Mouse (Mus musculus) thymus, postnatal 14 days (tissue): ENCODE measurements around the gene Olfr800.

Experiments
- DNase-seq: peaks from one replicate; pipeline ENCODE4 v3.0.0; 2021

Olfr800 gene

DNA sequence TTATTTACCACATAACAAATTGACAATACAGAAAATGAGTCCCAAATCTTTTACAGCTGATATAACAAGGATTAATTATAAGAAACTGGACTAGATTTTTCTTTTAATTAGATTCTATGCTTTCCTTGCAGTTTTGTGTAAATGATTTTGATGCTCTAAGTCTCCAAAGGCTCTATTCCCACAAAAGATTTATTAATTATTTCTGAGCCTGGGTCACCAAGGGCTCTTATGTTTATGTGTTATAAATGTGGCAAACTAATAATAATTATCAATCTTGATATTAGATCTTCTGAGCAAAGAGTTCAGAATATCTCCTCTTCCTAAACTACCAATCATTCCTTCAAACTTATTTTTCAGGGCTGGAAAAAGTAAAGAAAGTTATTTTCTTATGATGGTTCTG is at the start of gene Olfr800:
Olfr800 (plus strand) TSS at position 301 of the 400 bp plus-strand sequence.
- DNase-seq = no peak

DNA sequence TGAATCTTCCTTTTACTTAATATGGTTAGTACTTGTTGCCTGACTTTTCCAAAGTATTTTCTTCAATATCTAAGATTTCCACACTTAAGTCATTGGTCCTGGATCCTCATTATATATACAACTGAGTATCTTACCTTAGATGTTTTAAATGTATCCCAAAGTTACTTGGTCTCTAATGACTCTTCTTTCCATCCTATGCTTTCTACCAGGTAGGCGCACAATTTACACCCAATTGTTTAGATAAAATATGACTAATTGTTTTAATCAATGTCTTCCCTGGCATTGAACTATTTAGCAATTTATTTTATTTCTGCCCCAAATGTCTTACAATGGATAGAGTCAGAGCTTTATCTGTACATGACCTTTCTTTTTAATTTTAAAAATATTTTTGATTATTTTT is 45.0 kb upstream of the Olfr800 start, which contains the start of gene Olfr796:
Olfr796 (minus strand) TSS at position 101 of the 400 bp plus-strand sequence.
- DNase-seq = no peak

DNA sequence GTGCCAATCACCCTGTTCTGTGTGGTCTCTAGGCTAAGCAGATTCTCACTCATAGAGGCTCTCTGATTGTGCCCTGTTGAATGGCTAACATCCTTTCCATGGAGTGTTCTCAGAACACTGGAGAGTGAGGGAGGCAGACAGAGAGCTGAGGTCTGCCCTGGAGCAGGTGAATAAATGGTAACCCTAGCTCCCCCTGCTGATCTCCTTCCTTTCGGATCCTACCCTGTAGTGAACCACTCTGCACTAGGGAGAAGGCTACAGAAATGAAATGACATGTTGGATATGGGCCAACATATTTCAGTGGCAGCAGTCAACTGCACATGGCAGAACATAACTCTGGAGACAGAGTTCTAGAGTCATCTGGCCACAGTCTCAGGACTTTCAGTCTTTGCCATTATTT is 35.8 kb upstream of the Olfr800 start:
- no peak for DNase-seq

DNA sequence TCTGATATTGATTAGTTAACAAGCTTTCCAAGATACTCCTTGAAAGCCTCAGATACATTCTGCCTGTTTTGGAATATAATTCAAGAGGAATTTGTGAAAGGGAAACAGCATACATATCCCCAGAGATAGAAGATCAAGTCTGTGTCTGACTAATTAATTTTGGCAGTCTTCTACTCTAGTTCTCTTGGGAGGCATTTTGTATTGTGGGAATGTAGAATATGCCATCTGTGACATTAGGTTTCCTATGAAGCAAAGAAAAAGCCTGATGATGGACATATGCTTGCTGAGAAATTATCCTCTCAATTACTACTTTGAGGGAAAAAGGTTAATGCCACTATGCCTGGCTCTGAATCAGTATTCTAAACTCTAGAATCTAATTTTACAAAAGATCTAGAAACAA is 34.2 kb upstream of the Olfr800 start:
- no peak for DNase-seq

DNA sequence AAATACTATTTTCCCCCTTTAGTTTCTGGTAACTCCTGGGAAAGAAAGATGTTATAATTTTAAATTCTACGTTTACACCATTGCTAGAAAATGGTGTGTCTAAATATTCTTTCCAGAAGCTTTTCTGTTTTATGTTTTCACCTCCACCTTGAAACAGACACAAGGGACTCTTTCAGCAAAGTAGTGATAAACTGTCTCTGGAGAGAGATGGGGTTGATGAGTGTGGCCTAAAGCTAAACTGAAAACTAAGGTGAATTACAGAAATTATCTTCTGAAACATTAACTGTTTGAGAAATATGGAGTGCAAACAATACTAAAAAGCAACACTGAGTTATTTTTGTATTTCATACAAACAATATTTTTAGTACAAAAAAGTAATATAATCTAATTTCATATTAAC is 29.7 kb upstream of the Olfr800 start, which contains the start of gene Olfr798:
Olfr798 (minus strand) TSS at position 101 of the 400 bp plus-strand sequence.
- DNase-seq = no peak

DNA sequence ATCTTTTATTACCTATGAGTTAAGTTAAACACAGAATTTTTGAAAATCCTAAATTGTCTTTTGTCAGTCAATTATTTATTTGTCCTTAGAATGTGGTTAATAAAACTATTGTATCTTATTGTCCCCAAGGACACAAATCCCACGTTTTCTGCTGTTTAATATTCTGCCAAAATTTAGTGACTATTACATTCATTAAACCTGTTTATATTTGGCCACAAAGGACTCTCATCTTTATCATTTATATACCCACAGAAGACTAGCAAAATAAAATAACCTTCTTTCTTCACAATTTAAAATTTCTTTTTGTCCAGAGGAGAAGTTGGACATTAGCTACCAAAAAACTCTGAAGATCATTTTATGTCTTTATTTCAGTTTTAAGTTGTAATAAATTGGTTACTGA is 20.3 kb upstream of the Olfr800 start, which contains the start of gene Olfr799:
Olfr799 (plus strand) TSS at position 301 of the 400 bp plus-strand sequence.
- DNase-seq = no peak

DNA sequence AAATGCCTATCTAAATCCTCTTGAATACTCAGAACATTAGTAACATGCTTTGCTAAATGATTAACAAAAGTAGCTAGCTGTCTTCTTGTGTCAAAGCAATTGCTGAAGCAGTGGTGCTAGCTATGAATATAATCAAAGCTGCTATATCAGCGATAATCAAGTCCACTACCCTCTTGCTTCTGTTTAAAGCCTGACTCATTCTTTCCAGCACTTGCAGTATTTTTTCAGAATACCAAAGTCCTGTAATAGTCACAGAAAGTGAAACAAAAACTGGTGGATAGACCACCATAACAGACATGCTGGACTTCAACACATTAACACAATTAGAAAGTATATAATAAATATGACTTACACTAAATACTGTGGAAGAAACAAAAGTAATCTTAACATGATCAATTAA is 5.7 kb upstream of the Olfr800 start:
- DNase-seq = no peak

DNA sequence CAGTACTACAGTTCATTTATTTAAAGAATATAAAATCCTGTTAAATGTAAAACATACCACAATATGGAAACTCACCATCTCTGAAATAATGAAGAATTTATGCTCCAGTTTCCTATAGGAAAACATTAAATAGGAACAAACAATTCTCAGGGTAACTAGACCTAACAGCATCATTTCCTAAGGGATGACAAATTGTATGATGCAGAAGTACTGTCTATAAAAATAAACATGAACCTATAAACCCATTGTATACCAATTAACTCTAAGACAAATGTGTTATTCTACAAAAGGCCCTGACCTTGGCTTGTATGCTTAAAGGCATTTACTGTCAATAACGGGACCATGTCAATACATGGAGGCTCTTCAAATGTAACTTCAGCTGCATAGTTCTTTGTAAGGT is 16.3 kb downstream of the Olfr800 start, which contains the start of gene Olfr801:
Olfr801 (minus strand) TSS at position 101 of the 400 bp plus-strand sequence.
- DNase-seq = no peak

DNA sequence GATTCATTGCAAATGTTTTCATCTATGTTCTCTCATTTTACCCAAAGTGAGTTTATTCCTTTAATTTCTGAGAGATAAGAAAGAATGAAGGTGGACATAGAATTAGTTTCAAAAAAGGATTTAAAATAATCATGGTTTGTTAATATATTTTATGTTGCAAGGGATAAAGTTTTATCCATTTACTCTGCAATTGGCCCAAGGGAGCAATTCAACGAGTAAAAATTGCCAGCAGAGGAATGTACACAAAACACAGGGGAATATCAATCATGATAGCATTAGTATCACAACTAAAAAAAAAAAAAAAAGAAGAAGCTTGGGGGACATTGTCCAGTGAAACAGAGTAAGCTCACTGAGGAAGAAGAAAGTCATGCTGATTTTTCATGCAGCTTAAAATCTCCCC is 30.6 kb downstream of the Olfr800 start, which contains the start of gene Olfr802:
Olfr802 (minus strand) TSS at position 101 of the 400 bp plus-strand sequence.
- DNase-seq = no peak

DNA sequence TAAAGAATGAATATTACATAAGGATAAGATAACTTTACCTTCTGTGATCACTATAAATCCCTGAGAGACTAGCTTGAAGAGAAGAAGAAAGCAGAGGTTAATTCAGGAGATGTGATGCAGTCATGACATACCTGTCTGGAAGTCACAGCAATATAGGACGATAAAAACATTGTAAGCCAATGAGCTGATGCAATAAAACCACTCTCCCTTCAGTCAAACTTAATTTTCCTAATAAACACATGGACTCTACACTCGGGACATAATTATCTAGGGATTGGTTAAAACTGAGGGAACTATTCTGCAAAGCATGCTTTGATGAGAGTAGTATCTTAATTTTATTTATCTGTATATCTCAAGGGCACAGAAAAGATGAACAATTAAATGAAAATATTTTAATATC is 36.7 kb downstream of the Olfr800 start, which contains the start of gene Olfr803:
Olfr803 (minus strand) TSS at position 101 of the 400 bp plus-strand sequence.
- no peak for DNase-seq

DNA sequence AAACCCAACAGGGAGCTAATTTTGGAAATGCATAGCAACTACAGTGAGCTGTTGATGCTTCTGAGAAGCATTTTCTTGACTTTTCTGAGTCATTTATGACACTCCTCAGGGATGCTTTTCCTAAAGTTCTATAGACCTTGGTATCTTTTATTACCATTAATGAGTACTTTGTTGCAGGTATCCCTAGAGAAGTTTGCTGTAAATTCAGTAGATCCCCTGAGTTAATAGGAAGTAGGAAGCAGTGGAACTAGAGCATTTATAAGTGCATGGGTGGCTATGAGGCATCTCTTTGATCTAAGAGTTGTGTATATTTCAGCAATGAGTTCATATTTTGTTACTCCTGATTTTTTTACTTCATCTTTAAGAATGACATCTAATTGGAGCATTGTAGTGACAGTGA is 45.4 kb downstream of the Olfr800 start, which contains the start of gene Olfr804:
Olfr804 (plus strand) TSS at position 301 of the 400 bp plus-strand sequence.
- DNase-seq = no peak
